Comparison of ENCODE assay signal across 13 mouse cellular contexts in genomic region chr11:72129032-72129894, GRCm38 (mm10). TPM values are rescaled to one million over a fixed set of nuclear protein-coding genes. Genes with fewer than 3 reads are reported as not detected.
A peak's percentile ranks its signal among the peaks of the same experiment; 100 is the strongest.
DNase-seq lines count a peak whose midpoint lies in the region; ATAC-seq and TF ChIP-seq lines count a peak whose summit lies in the region.
"Had no signal": no experiment of that assay in that cellular context is flagged by ENCODE, and none has a peak within 500 bp of the region (broad histone marks: within the 10 kb centered on the region; RNA-seq: fewer than 3 reads in every experiment).

No protein-coding gene starts in this region.

- no peak for TF ChIP-seq EP300 in stomach, postnatal 0 days (optimal IDR thresholded peaks at IDR 0.05)

- ATAC-seq in lung, embryonic 14.5 days (ENCODE audit: insufficient read depth), result no peak
- ATAC-seq in stomach, postnatal 0 days (ENCODE audit: low FRiP score, low TSS enrichment), result no peak
- ATAC-seq in activated CD4-positive, CD25-positive, alpha-beta regulatory T cell, adult 4 months, result no peak

- no peaks in the 10 kb centered on the region for H3K36me3 ChIP-seq in lung, embryonic 14.5 days (ENCODE audit: insufficient read depth)
- H3K36me3 ChIP-seq in stomach, postnatal 0 days (ENCODE audit: control insufficient read depth, insufficient read depth, low read length), result no peaks in the 10 kb centered on the region
- H3K36me3 ChIP-seq: embryonic facial prominence, embryonic 13.5 days; liver, embryonic 15.5 days; midbrain, embryonic 12.5 days had no signal

- 54% methylated on average over 8 of the region's 8 CpGs for WGBS in lung, embryonic 14.5 days
- 49% methylated on average over 8 of the region's 8 CpGs for WGBS in stomach, postnatal 0 days

- H3K9me3 ChIP-seq in lung, embryonic 14.5 days (ENCODE audit: low read depth, low read length), result no peaks in the 10 kb centered on the region
- no peaks in the 10 kb centered on the region for H3K9me3 ChIP-seq in stomach, postnatal 0 days (ENCODE audit: control insufficient read depth, low read length)
- H3K9me3 ChIP-seq: embryonic facial prominence, embryonic 13.5 days; liver, embryonic 15.5 days; midbrain, embryonic 12.5 days had no signal

- H3K27ac ChIP-seq in lung, embryonic 14.5 days (ENCODE audit: low read depth), result peak overlapping the region; percentile 58; the same call in 1 of the 2 replicates
- peak overlapping the region; percentile 67; the same call in 1 of the 2 replicates for H3K27ac ChIP-seq in stomach, postnatal 0 days (replicated peaks)
- H3K27ac ChIP-seq: liver, embryonic 15.5 days; midbrain, embryonic 12.5 days had no signal

- peak overlapping the region; percentile 31; the same call in 1 of the 2 replicates for H3K4me2 ChIP-seq in lung, embryonic 14.5 days
- H3K4me2 ChIP-seq in stomach, postnatal 0 days (replicated peaks; ENCODE audit: low read depth), result no peak overlapping the region
- H3K4me2 ChIP-seq: midbrain, embryonic 12.5 days had no signal

- peak; percentile 14 to 29 for DNase-seq in heart, adult 18-20 months
- no peak for DNase-seq in heart, adult 9 months (ENCODE audit: low spot score in 2 of 2)
- no peak for DNase-seq in lung, embryonic 14.5 days
- no peak for DNase-seq in lung, postnatal 10 days
- DNase-seq in cerebellum, postnatal 25 days, result peak; percentile 55 to 56
- DNase-seq in stomach, postnatal 0 days (ENCODE audit: low spot score), result no peak
- DNase-seq: left cerebral cortex, postnatal 4 days; thymus, adult 2 months had no signal

- peaks cover 8% of the 10 kb centered on the region; the same call in 1 of the 2 replicates for H3K4me1 ChIP-seq in lung, embryonic 14.5 days (ENCODE audit: insufficient read depth)
- H3K4me1 ChIP-seq in stomach, postnatal 0 days (replicated peaks; ENCODE audit: control insufficient read depth, insufficient read depth), result peaks cover 17% of the 10 kb centered on the region

- H3K9ac ChIP-seq in lung, embryonic 14.5 days, result no peak overlapping the region
- H3K9ac ChIP-seq in stomach, postnatal 0 days (ENCODE audit: low read length), result no peak overlapping the region
- H3K9ac ChIP-seq: embryonic facial prominence, embryonic 13.5 days; liver, embryonic 15.5 days; midbrain, embryonic 12.5 days had no signal

- TF ChIP-seq CTCF in lung, embryonic 14.5 days (IDR thresholded peaks at IDR 0.05; ENCODE audit: low read depth), result no peak
- no peak for TF ChIP-seq CTCF in stomach, postnatal 0 days (IDR thresholded peaks at IDR 0.05; ENCODE audit: low read depth)

- H3K27me3 ChIP-seq in lung, embryonic 14.5 days (ENCODE audit: insufficient read depth, low read length), result peaks cover 10% of the 10 kb centered on the region
- H3K27me3 ChIP-seq in stomach, postnatal 0 days (ENCODE audit: control insufficient read depth, insufficient read depth, low read length), result no peaks in the 10 kb centered on the region

- H3K4me3 ChIP-seq in lung, embryonic 14.5 days (ENCODE audit: low read depth, low read length), result no peak overlapping the region
- H3K4me3 ChIP-seq in stomach, postnatal 0 days (ENCODE audit: low read depth, low read length), result no peak overlapping the region
- H3K4me3 ChIP-seq: embryonic facial prominence, embryonic 13.5 days; liver, embryonic 15.5 days; midbrain, embryonic 12.5 days had no signal

RNA-seq across cellular contexts. Expression of gene Pitpnm3, which starts 6.3 kb away (rescaled TPM):
- 1 to 10 TPM; 1.1 to 1.3 TPM for total RNA-seq in heart, adult 18-20 months (2021)
- polyA plus RNA-seq in lung, embryonic 14.5 days (2014; fragmentation: Nextera tagmentation; extraction: Ambion mirVana), result 0.89 and 1.0 TPM in 2 replicates
- 1.2 and 1.3 TPM in 2 replicates for polyA plus RNA-seq in stomach, postnatal 0 days (2015; fragmentation: Nextera tagmentation; extraction: Ambion mirVana)
- not detected for polyA plus RNA-seq in activated CD4-positive, CD25-positive, alpha-beta regulatory T cell, adult 4 months (2017; shearing (Covaris generic))
- total RNA-seq: hematopoietic stem cell, adult 5-6 weeks had no signal
- polyA plus RNA-seq: liver, embryonic 15.5 days had no signal

Comparison
In these comparisons a context has a peak if more than half of its experiments do, and no peak if none do; other contexts are left out.
1. DNase-seq: peak in heart, adult 18-20 months (2 of 2) and cerebellum, postnatal 25 days (2 of 2); none in heart, adult 9 months (0 of 2), lung, embryonic 14.5 days (single experiment), lung, postnatal 10 days (single experiment) and stomach, postnatal 0 days (single experiment).